Mouse (Mus musculus) limb, embryonic 11.5 days (tissue): Measurements from ENCODE around the gene Sept4. TPM values are rescaled to one million over a fixed set of nuclear protein-coding genes. Genes with fewer than 3 reads are reported as not detected.

Experiments
- ATAC-seq: fragments of 200-750 bp; cut with Nextera tagmentation; 2 replicates; pipeline ENCODE4 v1.8.0; 2017; ENCODE audit warnings: low read depth; ENCODE audit not compliant: insufficient number of reproducible peaks, low FRiP score, low TSS enrichment
- DNase-seq: peaks from one replicate; pipeline ENCODE4 v3.0.0-alpha.2; 2015; ENCODE audit warnings: low spot score
- H3K27ac ChIP-seq: fragments of 300-500 bp; sonication (generic); replicated peaks from 2 replicates; pipeline ENCODE4 v1.5.1; 2014; ENCODE audit warnings: low read depth, mild to moderate bottlenecking, low read length
- H3K27me3 ChIP-seq: fragments of 300-500 bp; sonication (generic); 2 replicates; pipeline ENCODE4 v1.6.1; 2014; ENCODE audit warnings: mild to moderate bottlenecking, low read length, mixed read lengths; ENCODE audit not compliant: control insufficient read depth, insufficient read depth
- H3K36me3 ChIP-seq: fragments of 300-500 bp; sonication (generic); 2 replicates; pipeline ENCODE4 v1.6.1; 2014; ENCODE audit warnings: mild to moderate bottlenecking, low read length, moderate library complexity, mixed read lengths; ENCODE audit not compliant: control insufficient read depth, insufficient read depth
- H3K4me1 ChIP-seq: fragments of 300-500 bp; sonication (generic); 2 replicates; pipeline ENCODE4 v1.6.1; 2014; ENCODE audit warnings: low read length, mixed read lengths; ENCODE audit not compliant: control insufficient read depth, insufficient read depth
- H3K4me2 ChIP-seq: fragments of 300-500 bp; sonication (generic); 2 replicates; pipeline ENCODE4 v1.6.1; 2014; ENCODE audit warnings: low read depth, mild to moderate bottlenecking, moderate library complexity; ENCODE audit not compliant: severe bottlenecking
- H3K4me3 ChIP-seq: fragments of 300-500 bp; sonication (generic); 2 replicates; pipeline ENCODE4 v1.5.1; 2014; ENCODE audit warnings: low read depth, low read length
- H3K9ac ChIP-seq: fragments of 300-500 bp; sonication (generic); 2 replicates; pipeline ENCODE4 v1.6.1; 2014; ENCODE audit warnings: mild to moderate bottlenecking, low read length
- H3K9me3 ChIP-seq: fragments of 300-500 bp; sonication (generic); 2 replicates; pipeline ENCODE4 v1.6.1; 2016; ENCODE audit warnings: low read length; ENCODE audit not compliant: control insufficient read depth
- WGBS: fragments of 180-500 bp; shearing (Covaris S2); extraction: QIAGEN DNeasy Blood & Tissue Kit; methylation state at CpG from one replicate; pipeline ENCODE4 v1.1.7; 2014; 5-methylcytosine and 5-hydroxymethylcytosine counted together
- polyA plus RNA-seq: library from polyadenylated mRNA; unstranded; fragments of >200 nt; fragmentation: Nextera tagmentation; extraction: Ambion mirVana; gene quantifications from 2 replicates; pipeline ENCODE4 v1.2.1, GENCODE M21; 2014

Sept4 gene
- polyA plus RNA-seq, result 5.3 and 5.5 TPM in 2 replicates

- H3K36me3 ChIP-seq, result no peaks in the 10 kb centered on the region
- DNase-seq (no peak), ATAC-seq (no peak)
- 75% methylated on average over 7 of the region's 7 CpGs for WGBS
- H3K4me3 ChIP-seq, result no peak within 1 kb of the TSS
- no peaks in the 10 kb centered on the region for H3K9me3 ChIP-seq
- H3K9ac ChIP-seq, result no peak within 1 kb of the TSS
- H3K27me3 ChIP-seq, result no peaks in the 10 kb centered on the region
- no peak within 1 kb of the TSS for H3K27ac ChIP-seq
- H3K4me1 ChIP-seq, result no peaks in the 10 kb centered on the region
- H3K4me2 ChIP-seq, result no peak within 1 kb of the TSS
Observed at GRCm38 (mm10) chr11:87568255-87568953, at the start of gene Sept4. Gene Sept4, plus strand, starts transcription at chr11:87568903.

- peak; percentile 34 for DNase-seq
Observed at GRCm38 (mm10) chr11:87519260-87519659, 49.4 kb upstream of the Sept4 start.

GRCm38 (mm10) chr11:87523466-87523865, 45.2 kb upstream of the Sept4 start:
- no peak overlapping the region for H3K27ac ChIP-seq
- H3K9ac ChIP-seq, result no peak overlapping the region
- H3K4me3 ChIP-seq, result no peak overlapping the region
- ATAC-seq (no peak), DNase-seq (no peak)
- no peak overlapping the region for H3K4me2 ChIP-seq
- H3K27me3 ChIP-seq, result no peaks in the 10 kb centered on the region
- H3K9me3 ChIP-seq, result no peaks in the 10 kb centered on the region
- 77% methylated on average over 5 of the region's 5 CpGs for WGBS
- H3K36me3 ChIP-seq, result no peaks in the 10 kb centered on the region
- H3K4me1 ChIP-seq, result no peaks in the 10 kb centered on the region

More at GRCm38 (mm10) chr11:87519260-87519659, 49.4 kb upstream of the Sept4 start:
- Histone ChIP-seq H3K27ac (no peak overlapping the region), H3K4me2 (no peak overlapping the region), H3K9me3 (no peaks in the 10 kb centered on the region), H3K36me3 (no peaks in the 10 kb centered on the region), H3K9ac (no peak overlapping the region), H3K27me3 (no peaks in the 10 kb centered on the region), H3K4me3 (no peak overlapping the region), H3K4me1 (no peaks in the 10 kb centered on the region)
- WGBS, result 10% methylated on average over 2 of the region's 2 CpGs
- no peak for ATAC-seq

GRCm38 (mm10) chr11:87523967-87524366, 44.7 kb upstream of the Sept4 start:
- Histone ChIP-seq H3K9me3 (no peaks in the 10 kb centered on the region), H3K4me1 (no peaks in the 10 kb centered on the region), H3K4me3 (no peak overlapping the region), H3K36me3 (no peaks in the 10 kb centered on the region), H3K9ac (no peak overlapping the region), H3K27ac (no peak overlapping the region), H3K4me2 (no peak overlapping the region), H3K27me3 (no peaks in the 10 kb centered on the region)
- ATAC-seq, result no peak
- no peak for DNase-seq

- ATAC-seq, result no peak
- H3K27me3 ChIP-seq, result no peaks in the 10 kb centered on the region
- no peak overlapping the region for H3K4me3 ChIP-seq
- H3K27ac ChIP-seq, result no peak overlapping the region
- H3K4me1 ChIP-seq, result no peaks in the 10 kb centered on the region
- H3K36me3 ChIP-seq, result no peaks in the 10 kb centered on the region
- no peak for DNase-seq
- no peak overlapping the region for H3K4me2 ChIP-seq
- H3K9ac ChIP-seq, result no peak overlapping the region
- H3K9me3 ChIP-seq, result no peaks in the 10 kb centered on the region
Observed at GRCm38 (mm10) chr11:87524780-87525179, 43.9 kb upstream of the Sept4 start.

GRCm38 (mm10) chr11:87527364-87527763, 41.3 kb upstream of the Sept4 start:
- no peaks in the 10 kb centered on the region for H3K4me1 ChIP-seq
- H3K9me3 ChIP-seq, result no peaks in the 10 kb centered on the region
- DNase-seq, result no peak
- H3K27me3 ChIP-seq, result no peaks in the 10 kb centered on the region
- H3K4me3 ChIP-seq, result no peak overlapping the region
- no peaks in the 10 kb centered on the region for H3K36me3 ChIP-seq
- H3K27ac ChIP-seq, result no peak overlapping the region
- no peak for ATAC-seq
- H3K9ac ChIP-seq, result no peak overlapping the region
- WGBS, result 61% methylated on average over 3 of the region's 3 CpGs
- H3K4me2 ChIP-seq, result no peak overlapping the region

GRCm38 (mm10) chr11:87527990-87528389, 40.7 kb upstream of the Sept4 start:
- Histone ChIP-seq H3K9ac (no peak overlapping the region), H3K4me2 (no peak overlapping the region), H3K4me1 (no peaks in the 10 kb centered on the region), H3K27ac (no peak overlapping the region), H3K27me3 (no peaks in the 10 kb centered on the region), H3K9me3 (no peaks in the 10 kb centered on the region), H3K4me3 (no peak overlapping the region), H3K36me3 (no peaks in the 10 kb centered on the region)
- DNase-seq (peak; percentile 28), ATAC-seq (no peak)
- 40% methylated on average over 4 of the region's 4 CpGs for WGBS

- Histone ChIP-seq H3K4me2 (no peak overlapping the region), H3K27me3 (no peaks in the 10 kb centered on the region), H3K4me3 (no peak overlapping the region), H3K36me3 (no peaks in the 10 kb centered on the region), H3K27ac (no peak overlapping the region), H3K9ac (no peak overlapping the region), H3K4me1 (no peaks in the 10 kb centered on the region), H3K9me3 (no peaks in the 10 kb centered on the region)
- ATAC-seq, result no peak
- 48% methylated on average over 6 of the region's 6 CpGs for WGBS
- no peak for DNase-seq
Observed at GRCm38 (mm10) chr11:87531695-87532094, 37.0 kb upstream of the Sept4 start.

GRCm38 (mm10) chr11:87542285-87542684, 26.4 kb upstream of the Sept4 start:
- Histone ChIP-seq H3K27ac (no peak overlapping the region), H3K9ac (no peak overlapping the region), H3K36me3 (no peaks in the 10 kb centered on the region), H3K4me3 (no peak overlapping the region), H3K4me2 (no peak overlapping the region), H3K4me1 (no peaks in the 10 kb centered on the region), H3K27me3 (no peaks in the 10 kb centered on the region), H3K9me3 (no peaks in the 10 kb centered on the region)
- no peak for ATAC-seq
- 31% methylated on average over 8 of the region's 8 CpGs for WGBS
- peak; percentile 24 for DNase-seq
